Mouse (Mus musculus) lung, embryonic 16.5 days (tissue): ENCODE data around the gene Rcan2. TPM values are rescaled to one million over a fixed set of nuclear protein-coding genes. Genes with fewer than 3 reads are reported as not detected.

Experiments
- ATAC-seq: fragments of 200-750 bp; cut with Nextera tagmentation; 2 replicates; pipeline ENCODE4 v1.8.0; 2017; ENCODE audit warnings: low read depth, mild to moderate bottlenecking, moderate library complexity
- H3K27ac ChIP-seq: fragments of 300-500 bp; sonication (generic); 2 replicates; pipeline ENCODE4 v1.5.1; 2014; ENCODE audit warnings: mild to moderate bottlenecking, control low read depth, low read length
- H3K27me3 ChIP-seq: fragments of 300-500 bp; sonication (generic); 2 replicates; pipeline ENCODE4 v1.6.1; 2014; ENCODE audit warnings: low read depth, low read length, mixed read lengths; ENCODE audit not compliant: control insufficient read depth, insufficient read depth
- H3K36me3 ChIP-seq: fragments of 300-500 bp; sonication (generic); 2 replicates; pipeline ENCODE4 v1.6.1; 2014; ENCODE audit warnings: low read length; ENCODE audit not compliant: control insufficient read depth, insufficient read depth
- H3K4me1 ChIP-seq: fragments of 300-500 bp; sonication (generic); replicated peaks from 2 replicates; pipeline ENCODE4 v1.6.1; 2014; ENCODE audit warnings: low read length, mixed read lengths; ENCODE audit not compliant: control insufficient read depth, insufficient read depth
- H3K4me2 ChIP-seq: fragments of 300-500 bp; sonication (generic); 2 replicates; pipeline ENCODE4 v1.6.1; 2014; ENCODE audit warnings: low read depth, low read length, control low read depth
- H3K4me3 ChIP-seq: fragments of 300-500 bp; sonication (generic); 2 replicates; pipeline ENCODE4 v1.5.1; 2014; ENCODE audit warnings: mild to moderate bottlenecking, low read length, control low read depth
- H3K9ac ChIP-seq: fragments of 300-500 bp; sonication (generic); 2 replicates; pipeline ENCODE4 v1.6.1; 2014; ENCODE audit warnings: low read length, control low read depth
- H3K9me3 ChIP-seq: fragments of 300-500 bp; sonication (generic); 2 replicates; pipeline ENCODE4 v1.6.1; 2016; ENCODE audit warnings: low read length; ENCODE audit not compliant: control insufficient read depth
- WGBS: fragments of 180-500 bp; shearing (Covaris S2); extraction: QIAGEN DNeasy Blood & Tissue Kit; methylation state at CpG from one replicate; pipeline ENCODE4 v1.1.7; 2014; 5-methylcytosine and 5-hydroxymethylcytosine counted together
- polyA plus RNA-seq: library from polyadenylated mRNA; unstranded; fragments of >200 nt; fragmentation: Nextera tagmentation; extraction: Ambion mirVana; gene quantifications from 2 replicates; pipeline ENCODE4 v1.2.1, GENCODE M21; 2015

The Rcan2 gene
- polyA plus RNA-seq, 1 experiment from 2014 or later: 5.3 TPM

DNA sequence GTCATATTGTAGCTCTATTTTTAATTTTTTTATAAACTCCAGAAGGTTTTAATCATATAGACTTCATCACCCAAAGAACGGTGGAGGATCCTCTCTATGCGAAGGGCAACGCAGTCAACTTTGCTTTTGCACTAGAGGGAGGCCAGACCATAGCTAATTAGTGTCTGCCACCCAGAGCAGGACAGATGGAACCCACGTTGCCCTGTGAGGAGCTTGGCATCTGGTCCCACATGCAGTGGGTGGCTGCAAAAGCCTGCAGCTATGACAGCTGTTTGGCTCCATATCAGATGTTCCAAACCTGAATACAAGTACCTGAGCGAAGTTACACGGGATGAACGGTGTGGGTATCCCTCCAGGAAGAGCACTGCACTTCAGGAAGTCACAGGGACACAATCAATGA lies 86.8 kb downstream of the Rcan2 start:
- H3K27ac ChIP-seq: no peak overlapping the region
- 76% methylated on average over 7 of the region's 7 CpGs for WGBS
- no peak overlapping the region for H3K4me2 ChIP-seq
- no peaks in the 10 kb centered on the region for H3K27me3 ChIP-seq
- H3K9me3 ChIP-seq: no peaks in the 10 kb centered on the region
- H3K9ac ChIP-seq: no peak overlapping the region
- no peak for ATAC-seq
- H3K4me1 ChIP-seq: no peaks in the 10 kb centered on the region
- H3K4me3 ChIP-seq: no peak overlapping the region
- no peaks in the 10 kb centered on the region for H3K36me3 ChIP-seq

DNA sequence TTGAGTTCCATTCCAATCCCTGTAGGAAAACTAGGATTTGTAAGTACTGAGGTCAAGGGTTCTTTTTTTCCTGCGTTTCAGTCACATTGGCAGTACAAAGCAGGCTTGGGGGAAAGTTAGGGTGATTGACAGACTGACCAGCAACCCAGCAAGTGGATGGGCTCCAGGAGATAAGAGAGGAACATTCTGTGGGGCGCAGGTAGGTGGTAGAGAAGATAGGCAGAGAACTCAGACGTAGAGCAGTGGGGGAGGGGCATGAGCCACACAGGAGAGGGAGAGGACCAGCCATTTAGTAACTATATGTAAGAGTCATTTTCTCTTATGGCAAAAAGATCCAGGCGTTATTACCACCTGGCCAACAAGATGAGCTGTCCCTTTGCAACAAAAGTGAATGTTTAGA lies 96.2 kb downstream of the Rcan2 start:
- no peak for ATAC-seq
- H3K9me3 ChIP-seq: no peaks in the 10 kb centered on the region
- no peak overlapping the region for H3K27ac ChIP-seq
- H3K4me1 ChIP-seq: no peaks in the 10 kb centered on the region
- H3K9ac ChIP-seq: no peak overlapping the region
- H3K4me3 ChIP-seq: no peak overlapping the region
- H3K27me3 ChIP-seq: no peaks in the 10 kb centered on the region
- H3K4me2 ChIP-seq: no peak overlapping the region
- no peaks in the 10 kb centered on the region for H3K36me3 ChIP-seq
- 64% methylated on average over 4 of the region's 4 CpGs for WGBS

DNA sequence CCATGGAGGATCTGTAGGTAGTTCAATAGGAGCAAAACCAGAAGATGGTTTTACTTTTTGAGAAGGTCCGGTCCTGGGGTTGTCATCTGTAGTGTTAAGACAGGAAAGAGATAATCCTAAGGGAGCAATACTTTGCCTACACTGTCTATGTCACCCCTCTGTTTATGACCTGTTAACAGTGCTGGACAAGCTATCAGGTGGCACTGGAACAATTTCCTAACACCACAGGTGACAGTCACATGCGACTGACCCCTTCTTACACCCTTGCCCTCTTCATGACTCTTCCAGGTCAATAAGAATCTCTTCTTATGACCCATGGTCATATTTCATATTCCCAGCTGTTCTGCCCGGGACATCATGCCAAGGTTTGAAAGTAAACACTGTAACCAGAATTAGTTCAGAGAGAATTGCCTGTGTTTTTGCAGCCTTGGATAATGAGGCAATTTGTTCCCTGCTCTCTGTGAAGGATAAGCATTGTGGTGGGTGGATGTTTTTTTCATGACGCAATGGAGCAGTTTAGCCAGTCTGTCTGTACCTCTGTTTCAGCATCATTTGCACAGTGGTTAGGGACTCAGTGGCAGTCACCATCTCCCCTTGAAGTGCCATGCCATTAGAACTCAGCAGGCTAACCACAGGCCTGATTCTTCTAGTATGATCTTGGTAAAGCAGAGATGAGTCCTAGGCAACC lies 98.4 kb downstream of the Rcan2 start:
- no peak overlapping the region for H3K4me2 ChIP-seq
- H3K4me1 ChIP-seq: peaks cover 7% of the 10 kb centered on the region
- H3K36me3 ChIP-seq: no peaks in the 10 kb centered on the region
- 64% methylated on average over 4 of the region's 4 CpGs for WGBS
- no peak for ATAC-seq
- H3K4me3 ChIP-seq: no peak overlapping the region
- no peaks in the 10 kb centered on the region for H3K9me3 ChIP-seq
- H3K27ac ChIP-seq: no peak overlapping the region
- H3K27me3 ChIP-seq: no peaks in the 10 kb centered on the region
- H3K9ac ChIP-seq: no peak overlapping the region

DNA sequence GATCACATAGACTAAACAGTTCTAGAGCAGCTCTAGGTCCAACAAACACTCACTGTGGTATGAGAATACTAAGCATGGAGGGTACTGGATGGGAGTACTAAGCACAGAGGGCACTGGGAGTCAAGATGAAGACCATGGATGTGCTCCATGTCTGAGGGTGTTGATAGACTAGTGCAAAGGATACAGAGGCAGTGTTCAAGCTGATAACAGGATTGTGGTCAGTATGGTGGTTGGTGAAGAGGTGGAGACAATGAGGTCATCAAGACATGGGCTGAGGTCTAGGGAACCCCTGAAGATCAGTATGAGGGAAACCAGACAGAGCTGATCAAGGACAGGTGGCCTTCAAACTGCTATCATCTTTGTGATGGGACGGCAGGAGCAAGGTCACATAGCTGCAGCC lies 99.0 kb downstream of the Rcan2 start:
- Histone ChIP-seq H3K27ac (no peak overlapping the region), H3K4me3 (no peak overlapping the region), H3K9ac (no peak overlapping the region), H3K4me2 (no peak overlapping the region), H3K4me1 (peaks cover 7% of the 10 kb centered on the region), H3K36me3 (no peaks in the 10 kb centered on the region), H3K27me3 (no peaks in the 10 kb centered on the region), H3K9me3 (no peaks in the 10 kb centered on the region)
- WGBS: 85% methylated on average over 1 of the region's 1 CpGs
- no peak for ATAC-seq

DNA sequence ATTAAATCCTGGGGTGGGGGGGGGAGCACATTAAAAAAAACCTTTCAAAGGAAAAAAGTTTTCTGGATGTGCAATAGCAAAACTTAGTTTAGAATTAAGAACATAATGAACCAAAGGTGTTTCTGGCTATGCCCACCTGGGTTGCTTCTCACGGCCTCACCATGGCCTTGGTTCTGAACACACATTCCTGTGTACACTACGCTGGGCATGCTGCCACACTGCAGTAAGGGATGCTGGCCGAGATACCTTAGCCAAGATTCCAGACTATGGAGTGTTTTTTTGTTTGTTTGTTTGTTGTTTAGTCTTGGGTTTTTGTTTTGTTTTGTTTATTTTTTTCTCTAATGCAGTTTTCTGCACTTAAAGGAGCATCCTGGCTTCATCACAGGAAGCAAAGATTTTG lies 100.3 kb downstream of the Rcan2 start:
- WGBS: 71% methylated on average over 3 of the region's 3 CpGs

DNA sequence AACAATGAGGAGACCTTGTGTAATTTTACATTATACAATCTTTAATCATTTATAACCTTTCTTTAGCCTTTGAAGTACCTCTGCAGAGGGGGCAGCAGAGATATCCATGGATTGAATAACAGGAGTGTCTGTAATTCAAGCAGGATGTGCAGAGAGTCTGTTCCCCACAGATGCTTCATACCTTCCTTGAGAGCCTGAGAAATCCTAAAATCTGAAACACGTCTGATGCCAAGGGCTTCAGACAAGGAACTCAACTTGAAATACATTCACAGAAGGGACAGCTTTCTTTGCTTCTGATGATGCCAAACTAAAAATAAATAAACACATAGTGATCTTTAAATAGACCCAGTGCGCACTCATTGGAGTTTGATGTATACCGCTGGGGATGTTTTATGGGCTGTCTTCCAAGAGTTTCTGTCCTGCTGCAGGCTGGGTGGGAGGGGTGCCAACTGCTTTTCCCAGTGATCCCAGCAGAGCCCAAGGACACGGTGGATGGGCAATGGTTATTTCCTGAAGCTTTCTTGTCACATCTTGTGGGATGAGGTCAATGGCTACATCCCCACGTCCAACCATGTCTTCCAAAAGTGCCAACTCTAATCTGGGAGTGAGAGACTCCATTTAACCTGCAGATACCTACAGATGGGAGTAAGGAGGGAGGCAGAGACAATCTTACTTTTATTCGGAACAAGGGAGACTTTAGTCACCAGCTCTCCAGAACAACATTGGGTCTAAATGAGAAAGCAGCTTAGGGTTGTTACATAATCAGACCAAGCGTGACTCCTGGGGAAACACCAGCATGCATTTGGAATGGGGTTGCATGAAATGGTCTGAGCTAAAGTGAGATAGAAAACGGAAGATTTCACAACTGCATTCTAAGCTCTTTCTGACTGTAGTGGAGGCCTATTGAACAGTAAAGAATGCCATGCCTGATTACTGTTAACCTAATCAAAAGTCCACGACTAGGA lies 102.9 kb downstream of the Rcan2 start:
- peak; percentile 78 for ATAC-seq
- Histone ChIP-seq H3K4me3 (no peak overlapping the region), H3K27me3 (no peaks in the 10 kb centered on the region), H3K4me2 (no peak overlapping the region), H3K9ac (no peak overlapping the region), H3K4me1 (peaks cover 7% of the 10 kb centered on the region), H3K9me3 (no peaks in the 10 kb centered on the region), H3K27ac (0 out of 2 replicates have a peak overlapping the region, but pooled peaks have one; percentile 3), H3K36me3 (no peaks in the 10 kb centered on the region)
- 50% methylated on average over 9 of the region's 9 CpGs for WGBS

More for the DNA sequence above, 100.3 kb downstream of the Rcan2 start:
- no peak for ATAC-seq
- Histone ChIP-seq H3K27ac (no peak overlapping the region), H3K36me3 (no peaks in the 10 kb centered on the region), H3K4me3 (no peak overlapping the region), H3K4me2 (no peak overlapping the region), H3K9ac (no peak overlapping the region), H3K9me3 (no peaks in the 10 kb centered on the region), H3K27me3 (no peaks in the 10 kb centered on the region), H3K4me1 (peaks cover 7% of the 10 kb centered on the region)

DNA sequence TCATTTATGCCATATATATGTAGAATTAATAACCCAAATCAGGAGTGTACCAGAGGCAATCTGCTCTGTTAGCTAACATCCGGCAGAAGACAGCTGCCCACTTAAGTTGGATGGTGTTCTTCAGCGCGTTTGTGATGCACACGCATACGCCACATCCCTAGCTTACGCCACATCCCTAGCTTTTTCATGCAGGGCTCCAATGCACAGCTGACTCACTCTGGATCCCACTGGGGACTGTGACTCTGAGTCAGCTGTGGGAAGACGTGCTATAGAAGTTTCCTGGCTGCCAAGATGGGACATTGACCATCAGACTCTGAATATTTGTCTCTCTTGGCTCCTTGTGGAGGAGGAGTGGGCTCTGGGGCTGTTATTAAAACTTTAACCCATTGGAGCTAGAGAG lies 103.7 kb downstream of the Rcan2 start:
- Histone ChIP-seq H3K4me1 (peaks cover 7% of the 10 kb centered on the region), H3K9ac (no peak overlapping the region), H3K4me2 (no peak overlapping the region), H3K9me3 (no peaks in the 10 kb centered on the region), H3K27ac (no peak overlapping the region), H3K27me3 (no peaks in the 10 kb centered on the region), H3K4me3 (no peak overlapping the region), H3K36me3 (no peaks in the 10 kb centered on the region)
- 83% methylated on average over 7 of the region's 7 CpGs for WGBS
- ATAC-seq: 0 out of 2 replicates have a peak, but pooled peaks have one; percentile 39

DNA sequence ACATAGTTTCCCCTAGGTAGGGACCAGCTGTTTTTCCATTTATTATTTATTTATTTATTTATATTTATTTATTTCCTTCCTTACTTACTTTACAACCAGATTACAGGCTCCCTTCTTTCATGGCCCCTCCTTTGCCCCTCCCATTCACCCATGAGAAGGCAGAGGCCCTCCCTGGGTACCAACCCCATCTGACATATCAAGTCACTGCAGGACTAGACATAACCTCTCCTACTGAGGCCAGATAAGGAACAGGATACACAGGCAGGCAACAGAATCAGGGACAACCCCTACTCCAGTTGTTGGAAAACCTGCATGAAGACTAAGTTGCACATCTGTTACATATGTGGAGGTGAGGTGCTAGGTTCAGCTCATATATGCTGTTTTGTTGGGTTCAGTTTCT lies 105.6 kb downstream of the Rcan2 start:
- H3K27ac ChIP-seq: no peak overlapping the region
- no peaks in the 10 kb centered on the region for H3K27me3 ChIP-seq
- no peaks in the 10 kb centered on the region for H3K9me3 ChIP-seq
- ATAC-seq: no peak
- H3K4me2 ChIP-seq: no peak overlapping the region
- H3K4me3 ChIP-seq: no peak overlapping the region
- H3K4me1 ChIP-seq: peaks cover 7% of the 10 kb centered on the region
- no peaks in the 10 kb centered on the region for H3K36me3 ChIP-seq
- H3K9ac ChIP-seq: no peak overlapping the region

DNA sequence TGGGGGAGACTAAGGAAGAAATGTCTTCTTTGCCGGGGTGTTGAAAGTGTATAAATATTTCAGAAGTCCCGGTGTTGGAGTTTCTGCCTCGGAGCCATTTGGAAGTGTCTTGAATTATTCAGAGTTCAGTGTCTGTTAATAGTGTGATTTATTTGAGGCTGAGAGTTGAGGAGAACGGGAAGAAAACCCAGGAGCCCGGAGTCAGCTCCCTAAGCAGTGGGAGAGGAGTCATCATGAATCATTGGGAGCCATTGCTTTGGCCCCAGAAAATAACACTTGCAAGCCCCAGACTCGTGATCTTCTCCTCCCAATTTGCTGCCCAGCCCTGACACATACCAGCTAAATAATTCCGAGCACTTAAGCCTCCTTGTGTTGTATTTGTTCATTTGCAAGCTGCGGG lies 115.0 kb downstream of the Rcan2 start:
- 59% methylated on average over 8 of the region's 8 CpGs for WGBS
- Histone ChIP-seq H3K36me3 (no peaks in the 10 kb centered on the region), H3K9ac (no peak overlapping the region), H3K4me2 (no peak overlapping the region), H3K27me3 (no peaks in the 10 kb centered on the region), H3K9me3 (no peaks in the 10 kb centered on the region), H3K27ac (no peak overlapping the region), H3K4me3 (no peak overlapping the region), H3K4me1 (no peaks in the 10 kb centered on the region)
- no peak for ATAC-seq
